In the genomic region with DNA sequence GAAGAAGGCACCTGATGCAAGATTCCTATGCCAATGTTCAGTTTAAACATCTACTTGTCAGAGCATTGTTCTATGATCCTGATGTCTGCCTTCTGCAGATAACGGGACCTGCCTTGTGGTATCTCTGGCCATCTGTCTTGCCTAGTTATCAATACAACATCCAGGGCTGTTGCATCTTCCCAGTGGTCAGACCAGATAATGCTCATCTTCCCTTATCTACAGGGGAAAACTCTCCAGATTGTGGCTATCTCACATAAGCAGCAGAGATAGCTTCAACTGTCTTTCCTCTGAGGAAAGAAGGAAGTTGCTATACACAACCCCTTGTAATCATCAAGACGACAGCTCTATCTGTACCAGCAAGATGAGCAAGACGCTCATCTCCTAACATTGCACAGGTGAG, we compare ENCODE assay signal across 21 mouse cellular contexts.
"Had no signal": no experiment of that assay in that cellular context is flagged by ENCODE, and none has a peak within 500 bp of the region (broad histone marks: within the 10 kb centered on the region; RNA-seq: fewer than 3 reads in every experiment).

No protein-coding gene starts in this region.

- H3K36me3 ChIP-seq: lung, embryonic 15.5 days; midbrain, embryonic 10.5 days; midbrain, embryonic 12.5 days; neural tube, embryonic 13.5 days; neural tube, embryonic 15.5 days had no signal

- DNase-seq: lung, adult 2 months; lung, postnatal 14 days; lung, postnatal 36 days; midbrain, embryonic 14.5 days; retina, postnatal 1 day; right cerebral cortex, adult 18-20 months; right cerebral cortex, postnatal 25 days; right cerebral cortex, postnatal 4 days; spleen, adult 18-20 months; thymus, adult 18-20 months; thymus, postnatal 14 days; thymus, postnatal 36 days had no signal

- H3K4me3 ChIP-seq: lung, embryonic 15.5 days; midbrain, embryonic 10.5 days; midbrain, embryonic 12.5 days; myocyte; neural tube, embryonic 13.5 days; neural tube, embryonic 15.5 days had no signal

- H3K27ac ChIP-seq: lung, embryonic 15.5 days; macrophage; midbrain, embryonic 10.5 days; midbrain, embryonic 12.5 days; neural tube, embryonic 13.5 days; neural tube, embryonic 15.5 days had no signal

- H3K4me1 ChIP-seq: lung, embryonic 15.5 days; neural tube, embryonic 13.5 days; neural tube, embryonic 15.5 days had no signal

- H3K9me3 ChIP-seq: lung, embryonic 15.5 days; midbrain, embryonic 10.5 days; midbrain, embryonic 12.5 days; neural tube, embryonic 13.5 days; neural tube, embryonic 15.5 days had no signal

- ATAC-seq: lung, postnatal 0 days; midbrain, embryonic 16.5 days had no signal

- H3K4me2 ChIP-seq: lung, embryonic 15.5 days; midbrain, embryonic 12.5 days; neural tube, embryonic 13.5 days; neural tube, embryonic 15.5 days had no signal

- H3K9ac ChIP-seq: lung, embryonic 15.5 days; midbrain, embryonic 12.5 days; neural tube, embryonic 13.5 days; neural tube, embryonic 15.5 days had no signal

- H3K27me3 ChIP-seq: lung, embryonic 15.5 days; midbrain, embryonic 12.5 days; neural tube, embryonic 13.5 days; neural tube, embryonic 15.5 days had no signal
